Mouse (Mus musculus): ENCODE results near the gene Mxd1. TPM values are rescaled to one million over a fixed set of nuclear protein-coding genes. Genes with fewer than 3 reads are reported as not detected.

Gene Mxd1
- polyA plus RNA-seq (2017; shearing (Covaris generic)): 55.4 TPM

GRCm38 (mm10) chr6:86668580-86669239 is at the start of gene Mxd1:
Gene Mxd1 (minus strand): TSS chr6:86669161.

DNA sequence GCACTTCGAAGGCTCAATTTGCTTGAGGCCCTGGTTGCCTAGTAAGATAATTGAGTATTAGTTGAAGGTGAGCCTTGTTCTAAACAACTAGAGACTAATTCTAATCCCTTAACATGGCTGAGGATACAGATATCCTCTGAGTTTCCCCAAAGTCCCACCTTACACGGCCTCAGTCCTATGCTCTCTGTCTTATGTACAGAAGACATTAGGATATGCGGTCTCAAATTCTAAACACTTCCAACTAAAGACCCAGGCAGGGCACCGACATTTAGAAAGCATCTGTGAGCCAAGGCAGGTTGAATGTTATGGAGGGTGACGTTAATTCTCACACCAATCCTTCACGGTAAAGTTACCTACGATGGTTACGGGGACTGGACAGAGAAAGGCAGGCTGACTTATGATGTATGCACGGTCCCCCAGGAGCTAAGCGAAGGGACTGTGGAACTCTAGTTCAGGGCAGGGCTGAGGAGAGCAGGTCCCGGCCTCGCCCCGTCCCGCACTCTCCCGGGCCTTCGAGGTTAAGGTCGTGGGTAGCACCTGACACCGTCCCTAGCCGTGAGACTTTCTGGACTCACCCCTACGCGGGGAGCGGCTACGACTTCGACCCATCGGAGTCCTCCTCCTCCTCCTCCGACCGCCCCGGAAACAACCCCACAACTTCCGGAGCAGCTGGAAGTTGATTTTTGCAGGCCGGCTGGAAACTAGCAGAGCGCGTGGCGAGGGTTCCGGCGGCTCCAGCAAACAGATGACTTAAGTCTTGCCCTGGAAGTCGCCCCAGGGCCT is 15.1 kb upstream of the Mxd1 start, which contains the start of gene Snrnp27:
Snrnp27 (minus strand) TSS at position 651 of the 783 bp plus-strand sequence.

DNA sequence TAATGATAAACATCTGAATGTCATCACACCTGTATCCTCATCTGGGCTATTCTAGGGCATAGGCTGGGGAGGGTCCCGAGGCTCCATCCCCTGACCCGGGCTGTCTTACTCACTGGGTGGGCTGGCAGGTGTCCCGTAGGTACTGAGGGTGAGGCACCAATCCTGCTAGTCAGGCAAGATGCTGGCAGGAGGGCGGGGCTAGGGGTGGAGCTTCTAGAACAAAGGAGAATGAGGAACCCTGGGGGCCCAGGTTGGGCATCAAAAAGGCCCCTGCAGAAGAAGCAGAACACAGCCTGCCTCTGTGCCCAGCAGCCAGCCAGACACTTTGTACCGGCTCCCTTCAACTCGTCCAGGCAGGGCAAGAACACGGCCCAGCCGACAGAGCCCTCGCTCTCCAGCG is 41.0 kb downstream of the Mxd1 start, which contains the start of gene Asprv1:
Asprv1 (plus strand) TSS at position 219 of the 400 bp plus-strand sequence.

Other genes starting within 250 kb of the Mxd1 start
- not detected for gene Gm44790, start 242.5 kb downstream of the Mxd1 start, polyA plus RNA-seq (2017; shearing (Covaris generic))
- gene C87436, start 230.8 kb downstream of the Mxd1 start, polyA plus RNA-seq (2017; shearing (Covaris generic)): 46.9 TPM
- 58.2 TPM for gene Pcbp1, start 142.8 kb downstream of the Mxd1 start, polyA plus RNA-seq (2017; shearing (Covaris generic))
- gene Asprv1, start 41.0 kb downstream of the Mxd1 start, polyA plus RNA-seq (2017; shearing (Covaris generic)): 0.23 TPM
- gene Snrnp27, start 15.4 kb upstream of the Mxd1 start, polyA plus RNA-seq (2017; shearing (Covaris generic)): 84.9 TPM
- 13.7 TPM for gene Gmcl1, start 64.2 kb upstream of the Mxd1 start, polyA plus RNA-seq (2017; shearing (Covaris generic))
- gene Anxa4, start 124.4 kb upstream of the Mxd1 start, polyA plus RNA-seq (2017; shearing (Covaris generic)): 22.1 TPM
- 68.8 TPM for gene Aak1, start 180.4 kb upstream of the Mxd1 start, polyA plus RNA-seq (2017; shearing (Covaris generic))

Data from activated CD4-positive, CD25-positive, alpha-beta regulatory T cell, adult 9 weeks (primary cell).